Mouse (Mus musculus) forebrain, embryonic 16.5 days (tissue): Measurements from ENCODE around the gene Ear14. TPM values are rescaled to one million over a fixed set of nuclear protein-coding genes. Genes with fewer than 3 reads are reported as not detected.
"Not testable (repeated sequence)": the region's sequence is repeated elsewhere in the genome, so short reads cannot be mapped to it uniquely, and the experiment has no call there.

ENCODE experiments used
- ATAC-seq: fragments of 200-750 bp; cut with Nextera tagmentation; 2 replicates; pipeline ENCODE4 v1.8.0; 2017; ENCODE audit warnings: mild to moderate bottlenecking, moderate library complexity
- H3K27ac ChIP-seq: fragments of 300-500 bp; sonication (generic); 2 replicates; pipeline ENCODE4 v1.5.1; 2014; ENCODE audit warnings: low read length, control low read depth
- H3K27me3 ChIP-seq: fragments of 300-500 bp; sonication (generic); replicated peaks from 2 replicates; pipeline ENCODE4 v1.6.1; 2014; ENCODE audit warnings: low read length; ENCODE audit not compliant: control insufficient read depth, insufficient read depth
- H3K36me3 ChIP-seq: fragments of 300-500 bp; sonication (generic); 2 replicates; pipeline ENCODE4 v1.6.1; 2014; ENCODE audit not compliant: control insufficient read depth, insufficient read depth
- H3K4me1 ChIP-seq: fragments of 300-500 bp; sonication (generic); replicated peaks from 2 replicates; pipeline ENCODE4 v1.6.1; 2014; ENCODE audit warnings: low read length; ENCODE audit not compliant: control insufficient read depth, insufficient read depth
- H3K4me2 ChIP-seq: fragments of 300-500 bp; sonication (generic); 2 replicates; pipeline ENCODE4 v1.6.1; 2014; ENCODE audit warnings: mild to moderate bottlenecking, low read length, control low read depth
- H3K4me3 ChIP-seq: fragments of 300-500 bp; sonication (generic); replicated peaks from 2 replicates; pipeline ENCODE4 v1.5.1; 2014; ENCODE audit warnings: mild to moderate bottlenecking, low read length, control low read depth
- H3K9ac ChIP-seq: fragments of 300-500 bp; sonication (generic); replicated peaks from 2 replicates; pipeline ENCODE4 v1.6.1; 2014; ENCODE audit warnings: low read depth, low read length, control low read depth
- H3K9me3 ChIP-seq: fragments of 300-500 bp; sonication (generic); 2 replicates; pipeline ENCODE4 v1.6.1; 2016; ENCODE audit warnings: low read length; ENCODE audit not compliant: control insufficient read depth
- WGBS: fragments of 180-500 bp; shearing (Covaris S2); extraction: QIAGEN DNeasy Blood & Tissue Kit; methylation state at CpG from one replicate; pipeline ENCODE4 v1.1.7; 2014; 5-methylcytosine and 5-hydroxymethylcytosine counted together
- polyA plus RNA-seq: library from polyadenylated mRNA; unstranded; fragments of >200 nt; fragmentation: Nextera tagmentation; extraction: Ambion mirVana; gene quantifications from 2 replicates; pipeline ENCODE4 v1.2.1, GENCODE M21; 2015

The Ear14 gene
- polyA plus RNA-seq, 1 experiment from 2014 or later, result not detected

- not testable (repeated sequence) for H3K27me3 ChIP-seq
Observed at GRCm38 (mm10) chr14:51237488-51237887, 34.3 kb downstream of the Ear14 start.

GRCm38 (mm10) chr14:51240899-51241298 lies 37.7 kb downstream of the Ear14 start:
- no peak overlapping the region for H3K9ac ChIP-seq
- no peak overlapping the region for H3K27ac ChIP-seq
- ATAC-seq, result no peak
- no peaks in the 10 kb centered on the region for H3K9me3 ChIP-seq
- H3K4me1 ChIP-seq, result no peaks in the 10 kb centered on the region
- no peak overlapping the region for H3K4me3 ChIP-seq
- H3K36me3 ChIP-seq, result no peaks in the 10 kb centered on the region
- H3K27me3 ChIP-seq, result no peaks in the 10 kb centered on the region
- no peak overlapping the region for H3K4me2 ChIP-seq

More at GRCm38 (mm10) chr14:51237488-51237887, 34.3 kb downstream of the Ear14 start:
- WGBS, result 85% methylated on average over 1 of the region's 1 CpGs
- not testable (repeated sequence) for H3K36me3 ChIP-seq, H3K27ac ChIP-seq, H3K4me2 ChIP-seq, H3K9ac ChIP-seq, H3K4me3 ChIP-seq, H3K9me3 ChIP-seq, H3K4me1 ChIP-seq, ATAC-seq

- H3K27ac ChIP-seq, result no peak overlapping the region
- H3K4me2 ChIP-seq, result no peak overlapping the region
- H3K4me3 ChIP-seq, result no peak overlapping the region
- WGBS, result 74% methylated on average over 1 of the region's 1 CpGs
- no peak overlapping the region for H3K9ac ChIP-seq
- no peaks in the 10 kb centered on the region for H3K36me3 ChIP-seq
- H3K27me3 ChIP-seq, result no peaks in the 10 kb centered on the region
- H3K4me1 ChIP-seq, result no peaks in the 10 kb centered on the region
- no peak for ATAC-seq
- no peaks in the 10 kb centered on the region for H3K9me3 ChIP-seq
Observed at GRCm38 (mm10) chr14:51247736-51248135, 44.5 kb downstream of the Ear14 start.

GRCm38 (mm10) chr14:51250348-51250747 lies 47.2 kb downstream of the Ear14 start:
- WGBS, result 75% methylated on average over 3 of the region's 3 CpGs
- ATAC-seq, result no peak
- no peaks in the 10 kb centered on the region for H3K9me3 ChIP-seq
- H3K36me3 ChIP-seq, result no peaks in the 10 kb centered on the region
- no peak overlapping the region for H3K27ac ChIP-seq
- H3K4me3 ChIP-seq, result no peak overlapping the region
- no peaks in the 10 kb centered on the region for H3K4me1 ChIP-seq
- no peak overlapping the region for H3K4me2 ChIP-seq
- no peaks in the 10 kb centered on the region for H3K27me3 ChIP-seq
- H3K9ac ChIP-seq, result no peak overlapping the region

GRCm38 (mm10) chr14:51252206-51252605 lies 49.0 kb downstream of the Ear14 start:
- not testable (repeated sequence) for H3K27me3 ChIP-seq, H3K4me3 ChIP-seq, H3K4me1 ChIP-seq, H3K4me2 ChIP-seq, H3K27ac ChIP-seq, H3K9me3 ChIP-seq, H3K36me3 ChIP-seq, ATAC-seq, H3K9ac ChIP-seq

- 80% methylated on average over 1 of the region's 1 CpGs for WGBS
Observed at GRCm38 (mm10) chr14:51253569-51253968, 50.4 kb downstream of the Ear14 start.

More at GRCm38 (mm10) chr14:51253569-51253968, 50.4 kb downstream of the Ear14 start:
- no peaks in the 10 kb centered on the region for H3K27me3 ChIP-seq
- no peak overlapping the region for H3K27ac ChIP-seq
- no peaks in the 10 kb centered on the region for H3K36me3 ChIP-seq
- H3K9ac ChIP-seq, result no peak overlapping the region
- no peak overlapping the region for H3K4me2 ChIP-seq
- no peaks in the 10 kb centered on the region for H3K4me1 ChIP-seq
- H3K9me3 ChIP-seq, result no peaks in the 10 kb centered on the region
- no peak for ATAC-seq
- H3K4me3 ChIP-seq, result no peak overlapping the region

Other genes starting within 250 kb of the Ear14 start
- gene Pnp2, start 247.4 kb upstream of the Ear14 start, polyA plus RNA-seq, result 0.47 and 0.63 TPM in 2 replicates
- gene Rnase10, start 195.6 kb upstream of the Ear14 start, polyA plus RNA-seq, result not detected in 2 replicates
- not detected in 2 replicates for gene Rnase9, start 161.5 kb upstream of the Ear14 start, polyA plus RNA-seq
- not detected in 2 replicates for gene Rnase11, start 153.2 kb upstream of the Ear14 start, polyA plus RNA-seq
- gene Rnase12, start 145.7 kb upstream of the Ear14 start, polyA plus RNA-seq, result not detected in 2 replicates
- gene Olfr750, start 129.0 kb upstream of the Ear14 start, polyA plus RNA-seq, result 0.04 TPM in 1 of 2 replicates, not detected in the other
- gene Rnase4, start 112.3 kb upstream of the Ear14 start, polyA plus RNA-seq, result 11.1 and 11.6 TPM in 2 replicates
- gene Ang, start 112.2 kb upstream of the Ear14 start, polyA plus RNA-seq, result 2.4 and 3.0 TPM in 2 replicates
- gene Eddm3b, start 89.0 kb upstream of the Ear14 start, polyA plus RNA-seq, result not detected in 2 replicates
- gene Rnase6, start 79.5 kb upstream of the Ear14 start, polyA plus RNA-seq, result 0.22 and 0.77 TPM in 2 replicates
- 0.50 TPM in 1 of 2 replicates, not detected in the other for gene Rnase1, start 56.6 kb upstream of the Ear14 start, polyA plus RNA-seq
- gene Rnase2b, start 41.1 kb upstream of the Ear14 start, polyA plus RNA-seq, result not detected in 2 replicates
- not detected in 2 replicates for gene Ang2, start 4.2 kb upstream of the Ear14 start, polyA plus RNA-seq
- not detected in 2 replicates for gene Rnase2a, start 52.7 kb downstream of the Ear14 start, polyA plus RNA-seq
- not detected in 2 replicates for gene Gm7247, start 158.4 kb downstream of the Ear14 start, polyA plus RNA-seq
- not detected in 2 replicates for gene Vmn2r88, start 207.4 kb downstream of the Ear14 start, polyA plus RNA-seq
- gene Vmn2r89, start 248.5 kb downstream of the Ear14 start, polyA plus RNA-seq, result not detected in 2 replicates